Mouse (Mus musculus): ENCODE results near the gene Rem2. TPM values are rescaled to one million over a fixed set of nuclear protein-coding genes. Genes with fewer than 3 reads are reported as not detected.

Rem2 gene
- 20.9 and 22.1 TPM in 2 replicates for polyA plus RNA-seq (2012; rRNA removed)

DNA sequence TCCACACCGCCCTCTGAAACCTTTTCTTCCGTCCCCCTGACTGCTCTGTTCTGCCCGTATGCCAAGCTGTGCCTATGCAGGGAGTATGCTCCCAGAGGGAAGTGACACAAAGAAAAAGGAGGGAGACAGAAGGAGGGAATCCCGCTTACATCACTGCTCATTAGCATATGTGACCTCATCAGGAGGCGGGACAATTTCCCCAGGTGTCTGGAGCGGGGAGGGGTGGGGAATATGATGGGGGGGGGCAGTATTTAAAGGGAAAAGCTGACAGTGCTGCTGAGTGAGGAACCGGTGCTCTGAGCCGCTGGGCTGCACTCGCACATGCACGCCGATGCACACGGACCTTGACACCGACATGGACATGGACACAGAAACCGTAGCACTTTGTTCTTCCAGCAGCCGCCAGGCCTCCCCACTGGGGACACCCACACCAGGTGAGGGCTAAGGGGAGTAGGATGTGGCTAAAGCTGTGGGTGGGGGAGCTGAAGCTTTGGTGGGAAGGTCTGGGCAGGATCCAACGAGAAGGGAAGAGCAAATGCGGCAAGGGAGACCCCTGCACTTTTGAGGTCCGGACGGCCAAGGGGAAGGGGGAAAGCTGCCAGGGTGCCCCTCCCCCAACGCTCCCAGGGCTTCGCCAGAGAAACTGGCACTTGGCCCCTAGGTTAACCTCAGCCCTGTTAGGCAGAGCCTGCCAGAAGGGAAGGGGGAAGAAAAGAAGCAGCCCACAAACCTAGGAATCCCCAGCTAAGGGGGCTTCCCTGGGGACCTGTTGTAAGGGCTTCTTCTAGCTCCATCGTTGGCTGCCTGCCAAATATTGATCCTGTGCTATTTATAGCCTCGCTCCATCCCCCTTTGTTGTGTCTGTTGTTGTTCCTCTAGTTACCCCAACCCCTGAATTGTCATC is at the start of gene Rem2:
Gene Rem2, plus strand, starts transcription at position 160 of the 904 bp plus-strand sequence.

DNA sequence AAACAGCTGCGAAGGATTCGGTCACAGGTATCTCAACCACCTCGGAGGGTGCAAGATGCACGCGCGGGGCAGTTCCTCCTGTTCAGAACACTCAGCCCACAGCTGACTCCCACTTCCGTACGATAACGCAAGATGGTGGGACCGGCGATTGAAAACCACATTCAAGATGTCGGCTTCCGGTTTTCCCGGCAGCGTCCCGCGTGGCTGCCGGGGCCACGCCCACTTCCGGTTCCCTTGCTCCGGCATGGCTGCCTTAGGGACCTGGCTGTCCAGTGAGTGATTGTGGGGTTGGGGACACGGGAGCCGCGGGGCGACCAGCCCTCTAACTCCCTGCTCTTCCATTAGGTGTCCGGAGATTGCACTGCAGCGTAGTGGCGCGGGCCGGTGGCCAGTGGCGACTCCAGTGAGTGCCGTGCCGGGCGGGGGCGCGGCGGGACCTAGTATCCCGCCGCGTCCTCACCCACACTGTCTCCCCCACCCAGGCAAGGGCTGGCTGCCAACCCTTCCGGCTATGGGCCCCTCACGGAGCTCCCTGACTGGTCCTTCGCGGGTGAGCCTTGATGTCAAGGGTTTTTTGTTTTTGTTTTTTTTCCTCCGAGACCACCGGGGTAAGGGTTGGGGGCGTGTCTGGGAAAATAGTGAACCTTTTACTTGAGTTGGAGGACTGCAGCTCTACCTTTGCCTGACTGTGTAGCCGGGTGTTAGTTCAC is 49.1 kb upstream of the Rem2 start, which contains the start of gene Mrpl52:
Gene Mrpl52, plus strand, starts transcription at position 221 of the 710 bp plus-strand sequence.

DNA sequence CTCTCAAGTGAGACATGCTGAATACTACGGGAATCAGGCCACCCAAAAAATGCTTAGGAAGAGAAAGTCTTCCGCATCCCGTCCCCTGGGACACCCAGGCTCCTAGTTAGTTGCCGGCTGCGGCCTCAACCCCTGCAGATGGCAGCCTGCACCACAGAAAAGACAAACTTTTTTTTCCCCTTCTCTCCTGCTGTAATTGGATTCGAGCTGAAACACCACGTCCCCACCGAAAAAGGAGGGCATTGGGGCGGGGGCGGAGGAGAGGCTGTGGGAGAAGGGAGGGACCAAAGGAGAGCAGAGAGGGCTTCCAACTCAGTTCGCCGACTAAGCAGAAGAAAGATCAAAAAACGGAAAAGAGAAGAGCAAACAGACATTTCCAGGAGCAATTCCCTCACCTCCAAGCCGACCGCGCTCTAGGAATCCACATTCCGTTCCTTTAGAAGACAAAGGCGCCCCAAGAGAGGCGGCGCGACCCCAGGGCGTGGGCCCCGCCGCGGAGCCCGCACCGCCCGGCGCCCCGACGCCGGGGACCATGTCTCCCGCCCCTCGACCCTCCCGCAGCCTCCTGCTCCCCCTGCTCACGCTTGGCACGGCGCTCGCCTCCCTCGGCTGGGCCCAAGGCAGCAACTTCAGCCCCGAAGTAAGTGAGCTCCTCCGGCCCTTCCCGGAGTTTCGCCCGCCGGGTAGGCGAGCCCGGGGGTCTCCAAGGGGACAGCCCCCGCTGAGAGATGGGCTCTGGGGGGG is 44.4 kb upstream of the Rem2 start, which contains the start of gene Mmp14:
Gene Mmp14, plus strand, starts transcription at position 279 of the 744 bp plus-strand sequence.

DNA sequence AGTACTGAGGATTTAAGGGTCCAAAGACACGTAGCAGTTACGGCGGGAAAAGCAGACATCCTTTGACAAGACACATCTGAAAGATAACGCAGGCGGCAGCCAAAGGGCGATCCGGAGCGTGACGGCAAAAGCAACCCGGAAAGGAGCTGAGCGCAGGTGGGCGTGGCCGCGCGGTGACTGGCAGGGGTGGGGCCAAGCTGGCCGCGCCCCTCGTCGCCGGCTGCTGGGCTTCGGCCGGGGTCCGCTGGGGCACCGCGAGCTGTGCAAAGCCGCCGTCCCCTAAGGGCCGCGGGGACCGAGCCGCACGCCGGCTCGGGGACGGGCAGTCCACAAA is 12.0 kb upstream of the Rem2 start, which contains the start of gene Lrp10:
Gene Lrp10, plus strand, starts transcription at position 179 of the 334 bp plus-strand sequence.

Other genes with a start within 250 kb of the Rem2 start
- 207 and 220 TPM in 2 replicates for gene Dad1, start 222.0 kb upstream of the Rem2 start, polyA plus RNA-seq (2012; rRNA removed)
- gene Abhd4, start 221.9 kb upstream of the Rem2 start, polyA plus RNA-seq (2012; rRNA removed), result 24.0 and 25.7 TPM in 2 replicates
- 0.02 TPM in 1 of 2 replicates, not detected in the other for gene Olfr49, start 191.2 kb upstream of the Rem2 start, polyA plus RNA-seq (2012; rRNA removed)
- 81.8 and 85.0 TPM in 2 replicates for gene Oxa1l, start 115.3 kb upstream of the Rem2 start, polyA plus RNA-seq (2012; rRNA removed)
- gene Slc7a7, start 58.3 kb upstream of the Rem2 start, polyA plus RNA-seq (2012; rRNA removed), result 5.7 and 7.1 TPM in 2 replicates
- gene Mrpl52, start 49.2 kb upstream of the Rem2 start, polyA plus RNA-seq (2012; rRNA removed), result 255 and 291 TPM in 2 replicates
- gene Mmp14, start 44.5 kb upstream of the Rem2 start, polyA plus RNA-seq (2012; rRNA removed), result 90.9 and 146 TPM in 2 replicates
- gene Lrp10, start 12.0 kb upstream of the Rem2 start, polyA plus RNA-seq (2012; rRNA removed), result 31.8 and 38.1 TPM in 2 replicates
- 86.0 and 93.6 TPM in 2 replicates for gene Prmt5, start 41.4 kb downstream of the Rem2 start, polyA plus RNA-seq (2012; rRNA removed)
- 19.3 and 21.2 TPM in 2 replicates for gene Haus4, start 78.5 kb downstream of the Rem2 start, polyA plus RNA-seq (2012; rRNA removed)
- gene Ajuba, start 101.5 kb downstream of the Rem2 start, polyA plus RNA-seq (2012; rRNA removed), result 18.8 and 22.4 TPM in 2 replicates
- 12.6 and 15.1 TPM in 2 replicates for gene 4931414P19Rik, start 129.9 kb downstream of the Rem2 start, polyA plus RNA-seq (2012; rRNA removed)
- 256 and 274 TPM in 2 replicates for gene Psmb5, start 141.9 kb downstream of the Rem2 start, polyA plus RNA-seq (2012; rRNA removed)
- 0.06 and 0.39 TPM in 2 replicates for gene Psmb11, start 145.3 kb downstream of the Rem2 start, polyA plus RNA-seq (2012; rRNA removed)
- not detected in 2 replicates for gene Gm17606, start 164.9 kb downstream of the Rem2 start, polyA plus RNA-seq (2012; rRNA removed)
- gene Cdh24, start 165.3 kb downstream of the Rem2 start, polyA plus RNA-seq (2012; rRNA removed), result 58.5 and 72.3 TPM in 2 replicates
- gene 1700123O20Rik, start 210.1 kb downstream of the Rem2 start, polyA plus RNA-seq (2012; rRNA removed), result 70.3 and 72.1 TPM in 2 replicates
- 356 and 358 TPM in 2 replicates for gene Acin1, start 210.8 kb downstream of the Rem2 start, polyA plus RNA-seq (2012; rRNA removed)
- gene Gm29776, start 222.7 kb downstream of the Rem2 start, polyA plus RNA-seq (2012; rRNA removed), result 0.09 and 0.20 TPM in 2 replicates
- 0.16 and 0.17 TPM in 2 replicates for gene Cebpe, start 236.1 kb downstream of the Rem2 start, polyA plus RNA-seq (2012; rRNA removed)

Data from central nervous system, embryonic 14 days (tissue).